Mouse (Mus musculus) adrenal gland, postnatal 25 days (tissue): ENCODE measurements around the gene Dchs1. TPM values are rescaled to one million over a fixed set of nuclear protein-coding genes. Genes with fewer than 3 reads are reported as not detected.
A peak's percentile ranks its signal among the peaks of the same experiment; 100 is the strongest.
"Not testable (repeated sequence)": the region's sequence is repeated elsewhere in the genome, so short reads cannot be mapped to it uniquely, and the experiment has no call there.

Experiments
- DNase-seq: peaks from one replicate; pipeline ENCODE4 v3.0.0; 2021; ENCODE audit warnings: mixed read lengths
- total RNA-seq: library from RNA; stranded (reverse); gene quantifications from 2 replicates; pipeline ENCODE4 v1.2.3, GENCODE M21; 2021

Gene Dchs1
- total RNA-seq, 1 experiment from 2014 or later: 10.0 TPM

GRCm38 (mm10) chr7:105742539-105743215 is 44.8 kb downstream of the Dchs1 start:
- DNase-seq: not testable (repeated sequence)

- DNase-seq: no peak
Observed at GRCm38 (mm10) chr7:105741978-105742377, 45.5 kb downstream of the Dchs1 start.

- DNase-seq: no peak
Observed at GRCm38 (mm10) chr7:105740851-105741250, 46.6 kb downstream of the Dchs1 start.

GRCm38 (mm10) chr7:105740089-105740795 is 47.2 kb downstream of the Dchs1 start:
- no peak for DNase-seq

- peak; percentile 39 for DNase-seq
Observed at GRCm38 (mm10) chr7:105738948-105739347, 48.5 kb downstream of the Dchs1 start.

GRCm38 (mm10) chr7:105738286-105738685 is 49.2 kb downstream of the Dchs1 start:
- DNase-seq: no peak

- no peak for DNase-seq
Observed at GRCm38 (mm10) chr7:105737648-105738047, 49.8 kb downstream of the Dchs1 start.

- peak; percentile 41 for DNase-seq
Observed at GRCm38 (mm10) chr7:105736911-105737521, 50.4 kb downstream of the Dchs1 start, which contains the start of gene Rrp8. Gene Rrp8 (minus strand): TSS chr7:105737385.

- DNase-seq: peak; percentile 92
Observed at GRCm38 (mm10) chr7:105736264-105736901, 51.1 kb downstream of the Dchs1 start, which contains the start of gene Ilk. Gene Ilk (plus strand): TSS chr7:105736592.

- DNase-seq: not testable (repeated sequence)
Observed at GRCm38 (mm10) chr7:105735464-105735863, 52.0 kb downstream of the Dchs1 start.

- no peak for DNase-seq
Observed at GRCm38 (mm10) chr7:105734826-105735225, 52.6 kb downstream of the Dchs1 start.

GRCm38 (mm10) chr7:105733836-105734235 is 53.6 kb downstream of the Dchs1 start:
- no peak for DNase-seq

GRCm38 (mm10) chr7:105728701-105729428 is 58.6 kb downstream of the Dchs1 start:
- DNase-seq: no peak

GRCm38 (mm10) chr7:105726980-105727325 is 60.5 kb downstream of the Dchs1 start:
- no peak for DNase-seq

- DNase-seq: no peak
Observed at GRCm38 (mm10) chr7:105726144-105726979, 61.1 kb downstream of the Dchs1 start.

GRCm38 (mm10) chr7:105721916-105722315 is 65.5 kb downstream of the Dchs1 start:
- DNase-seq: no peak

- no peak for DNase-seq
Observed at GRCm38 (mm10) chr7:105715366-105715765, 72.1 kb downstream of the Dchs1 start.

GRCm38 (mm10) chr7:105708733-105709132 is 78.7 kb downstream of the Dchs1 start:
- no peak for DNase-seq

GRCm38 (mm10) chr7:105703816-105704215 is 83.6 kb downstream of the Dchs1 start:
- no peak for DNase-seq

GRCm38 (mm10) chr7:105703184-105703583 is 84.3 kb downstream of the Dchs1 start:
- no peak for DNase-seq
